26 mouse cellular contexts compared by ENCODE assay signal in genomic region chr4:89638651-89639050, GRCm38 (mm10). TPM values are rescaled to one million over a fixed set of nuclear protein-coding genes. Genes with fewer than 3 reads are reported as not detected.
A peak's percentile ranks its signal among the peaks of the same experiment; 100 is the strongest.
DNase-seq lines count a peak whose midpoint lies in the region; ATAC-seq and TF ChIP-seq lines count a peak whose summit lies in the region.
"Had no signal": no experiment of that assay in that cellular context is flagged by ENCODE, and none has a peak within 500 bp of the region (broad histone marks: within the 10 kb centered on the region; RNA-seq: fewer than 3 reads in every experiment).

No protein-coding gene starts in this region.

- H3K9ac ChIP-seq in forebrain, embryonic 14.5 days (ENCODE audit: low read length): no peak overlapping the region
- H3K9ac ChIP-seq in forebrain, embryonic 11.5 days (ENCODE audit: low read length): no peak overlapping the region
- H3K9ac ChIP-seq in midbrain, embryonic 13.5 days (replicated peaks): no peak overlapping the region
- H3K9ac ChIP-seq in heart, embryonic 11.5 days (ENCODE audit: low read depth, low read length): no peak overlapping the region
- H3K9ac ChIP-seq: hindbrain, embryonic 13.5 days; kidney, embryonic 15.5 days had no signal

- H3K4me3 ChIP-seq in forebrain, embryonic 14.5 days (ENCODE audit: low read depth, low read length): no peak overlapping the region
- no peak overlapping the region for H3K4me3 ChIP-seq in forebrain, embryonic 11.5 days (ENCODE audit: low read depth, low read length)
- H3K4me3 ChIP-seq in testis, adult 2 months (ENCODE audit: control insufficient read depth, low read depth, low read length): no peak overlapping the region
- no peak overlapping the region for H3K4me3 ChIP-seq in midbrain, embryonic 13.5 days (replicated peaks)
- no peak overlapping the region for H3K4me3 ChIP-seq in heart, embryonic 11.5 days (ENCODE audit: low read depth, low read length)
- H3K4me3 ChIP-seq: heart, embryonic 10.5 days; hindbrain, embryonic 13.5 days; kidney, embryonic 15.5 days; left cerebral cortex, adult 2 months had no signal

- no peaks in the 10 kb centered on the region for H3K36me3 ChIP-seq in forebrain, embryonic 14.5 days (ENCODE audit: control insufficient read depth, insufficient read depth, low read length)
- no peaks in the 10 kb centered on the region for H3K36me3 ChIP-seq in forebrain, embryonic 11.5 days (ENCODE audit: control insufficient read depth, insufficient read depth, low read length)
- no peaks in the 10 kb centered on the region for H3K36me3 ChIP-seq in testis, adult 2 months (ENCODE audit: control insufficient read depth, insufficient read depth, low read length)
- no peaks in the 10 kb centered on the region for H3K36me3 ChIP-seq in midbrain, embryonic 13.5 days
- no peaks in the 10 kb centered on the region for H3K36me3 ChIP-seq in heart, embryonic 11.5 days (ENCODE audit: control insufficient read depth, insufficient read depth, low read length)
- H3K36me3 ChIP-seq: heart, embryonic 10.5 days; hindbrain, embryonic 13.5 days; kidney, embryonic 15.5 days had no signal

- TF ChIP-seq CTCF in testis, adult 2 months (IDR thresholded peaks at IDR 0.05; ENCODE audit: control insufficient read depth, insufficient read depth, insufficient replicate concordance, low read depth, low read length): no peak

- no peaks in the 10 kb centered on the region for H3K9me3 ChIP-seq in forebrain, embryonic 14.5 days (replicated peaks; ENCODE audit: control insufficient read depth, low read length)
- H3K9me3 ChIP-seq in forebrain, embryonic 11.5 days (ENCODE audit: control insufficient read depth, low read length): no peaks in the 10 kb centered on the region
- H3K9me3 ChIP-seq in midbrain, embryonic 13.5 days: no peaks in the 10 kb centered on the region
- no peaks in the 10 kb centered on the region for H3K9me3 ChIP-seq in heart, embryonic 11.5 days (replicated peaks; ENCODE audit: control insufficient read depth, low read length)
- H3K9me3 ChIP-seq: heart, embryonic 10.5 days; hindbrain, embryonic 13.5 days; kidney, embryonic 15.5 days had no signal

- intact Hi-C loops in heart, postnatal 36 days (cut with DNase I): no loop called here

- H3K4me2 ChIP-seq in forebrain, embryonic 14.5 days (ENCODE audit: low read length): no peak overlapping the region
- H3K4me2 ChIP-seq in forebrain, embryonic 11.5 days (ENCODE audit: low read depth, low read length, severe bottlenecking): no peak overlapping the region
- no peak overlapping the region for H3K4me2 ChIP-seq in midbrain, embryonic 13.5 days (replicated peaks)
- H3K4me2 ChIP-seq in heart, embryonic 11.5 days: no peak overlapping the region
- H3K4me2 ChIP-seq: hindbrain, embryonic 13.5 days; kidney, embryonic 15.5 days; liver, embryonic 11.5 days had no signal

- 12% methylated on average over 6 of the region's 6 CpGs for WGBS in forebrain, embryonic 14.5 days
- WGBS in forebrain, embryonic 11.5 days: 9% methylated on average over 6 of the region's 6 CpGs
- 7% methylated on average over 6 of the region's 6 CpGs for WGBS in midbrain, embryonic 13.5 days
- 39% methylated on average over 6 of the region's 6 CpGs for WGBS in heart, embryonic 11.5 days (ENCODE audit: insufficient replicate concordance)

- no peaks in the 10 kb centered on the region for H3K27me3 ChIP-seq in forebrain, embryonic 14.5 days (replicated peaks; ENCODE audit: control insufficient read depth, insufficient read depth, low read length)
- H3K27me3 ChIP-seq in forebrain, embryonic 11.5 days (ENCODE audit: control insufficient read depth, insufficient read depth, low read length): no peaks in the 10 kb centered on the region
- H3K27me3 ChIP-seq in testis, adult 2 months (ENCODE audit: control insufficient read depth, insufficient read depth, low read length): no peaks in the 10 kb centered on the region
- H3K27me3 ChIP-seq in midbrain, embryonic 13.5 days: peaks cover 16% of the 10 kb centered on the region
- H3K27me3 ChIP-seq in heart, embryonic 11.5 days (ENCODE audit: control insufficient read depth, insufficient read depth, low read length): no peaks in the 10 kb centered on the region
- H3K27me3 ChIP-seq: hindbrain, embryonic 13.5 days; kidney, embryonic 15.5 days had no signal

- peak; percentile 19 for DNase-seq in forebrain, embryonic 14.5 days (ENCODE audit: low spot score)
- no peak for DNase-seq in forebrain, embryonic 11.5 days (ENCODE audit: low spot score)
- no peak for DNase-seq in testis, postnatal 10 days (ENCODE audit: low spot score)
- DNase-seq in heart, postnatal 36 days: no peak
- DNase-seq: cerebellum, adult 8-10 months; heart, postnatal 10 days; kidney, postnatal 4 days; layer of hippocampus, adult 9-11 months; lung, adult 2 months; lung, postnatal 36 days; right cerebral cortex, postnatal 25 days; thymus, postnatal 4 days had no signal

- no peak for ATAC-seq in forebrain, embryonic 14.5 days
- ATAC-seq in forebrain, embryonic 11.5 days (replicated peaks; ENCODE audit: low FRiP score): no peak
- 0 out of 2 replicates have a peak, but pooled peaks have one; percentile 37 for ATAC-seq in midbrain, embryonic 13.5 days
- ATAC-seq in heart, embryonic 11.5 days (replicated peaks; ENCODE audit: insufficient number of reproducible peaks, low FRiP score, low TSS enrichment): no peak
- ATAC-seq: intestine, postnatal 0 days had no signal

- TF ChIP-seq POLR2A in testis, adult 2 months (IDR thresholded peaks at IDR 0.05; ENCODE audit: control insufficient read depth, low read depth, low read length): no peak

- H3K27ac ChIP-seq in forebrain, embryonic 14.5 days (ENCODE audit: low read depth, low read length): no peak overlapping the region
- no peak overlapping the region for H3K27ac ChIP-seq in forebrain, embryonic 11.5 days (ENCODE audit: low read depth, low read length)
- H3K27ac ChIP-seq in testis, adult 2 months (ENCODE audit: control insufficient read depth, insufficient read depth, low read depth, low read length): peak overlapping the region; percentile 5
- H3K27ac ChIP-seq in midbrain, embryonic 13.5 days: no peak overlapping the region
- H3K27ac ChIP-seq in heart, embryonic 11.5 days (ENCODE audit: low read depth, low read length): no peak overlapping the region
- H3K27ac ChIP-seq: heart, embryonic 10.5 days; hindbrain, embryonic 13.5 days; kidney, embryonic 15.5 days; left cerebral cortex, adult 2 months had no signal

- H3K4me1 ChIP-seq in forebrain, embryonic 14.5 days (ENCODE audit: control insufficient read depth, insufficient read depth, low read length): 0 out of 2 replicates have a peak, but pooled peaks cover 6% of the 10 kb centered on the region
- no peaks in the 10 kb centered on the region; the same call in 1 of the 2 replicates for H3K4me1 ChIP-seq in forebrain, embryonic 11.5 days (replicated peaks; ENCODE audit: control insufficient read depth, insufficient read depth, low read length)
- 0 out of 2 replicates have a peak, but pooled peaks cover 2% of the 10 kb centered on the region for H3K4me1 ChIP-seq in testis, adult 2 months (ENCODE audit: control insufficient read depth, insufficient read depth, low read length)
- peaks cover 9% of the 10 kb centered on the region for H3K4me1 ChIP-seq in midbrain, embryonic 13.5 days (replicated peaks)
- H3K4me1 ChIP-seq in heart, embryonic 11.5 days (ENCODE audit: control insufficient read depth, insufficient read depth, low read length): no peaks in the 10 kb centered on the region
- H3K4me1 ChIP-seq: heart, embryonic 10.5 days; hindbrain, embryonic 13.5 days; kidney, embryonic 15.5 days had no signal

RNA-seq across cellular contexts. Expression of gene Dmrta1, which starts 40.6 kb away (rescaled TPM):
- 0.77 and 0.79 TPM in 2 replicates for polyA plus RNA-seq in forebrain, embryonic 14.5 days (2014; fragmentation: Nextera tagmentation; extraction: Ambion mirVana)
- polyA plus RNA-seq in forebrain, embryonic 11.5 days (2014; fragmentation: Nextera tagmentation; extraction: Ambion mirVana): 20.4 and 21.7 TPM in 2 replicates
- polyA plus RNA-seq in testis, adult 2 months (2012; rRNA removed): 4.4 and 10.0 TPM in 2 replicates
- 0.48 and 0.69 TPM in 2 replicates for polyA plus RNA-seq in midbrain, embryonic 13.5 days (2015; fragmentation: Nextera tagmentation; extraction: Ambion mirVana)
- 0.66 and 0.75 TPM in 2 replicates for polyA plus RNA-seq in heart, embryonic 11.5 days (2014; fragmentation: Nextera tagmentation; extraction: Ambion mirVana)
- total RNA-seq in heart, postnatal 36 days (2021): not detected
- total RNA-seq: gastrocnemius, adult 18-20 months; gastrocnemius, postnatal 4 days; heart, postnatal 10 days; megakaryocyte-erythroid progenitor cell, adult 5-6 weeks; neutrophil, adult 5-6 weeks had no signal
- polyA plus RNA-seq: C2C12; intestine, postnatal 0 days; liver, embryonic 11.5 days; lung, adult 2 months had no signal
